Mouse (Mus musculus) limb, embryonic 14.5 days (tissue): ENCODE data around the gene Arsk. TPM values are rescaled to one million over a fixed set of nuclear protein-coding genes. Genes with fewer than 3 reads are reported as not detected.

Experiments used
- ATAC-seq: fragments of 200-750 bp; cut with Nextera tagmentation; 2 replicates; pipeline ENCODE4 v1.8.0; 2017; ENCODE audit warnings: low read depth, moderate number of reproducible peaks, moderate TSS enrichment; ENCODE audit not compliant: low FRiP score
- DNase-seq: peaks from one replicate; pipeline ENCODE4 v3.0.0-alpha.2; 2015; ENCODE audit warnings: low spot score
- H3K27ac ChIP-seq: fragments of 300-500 bp; sonication (generic); replicated peaks from 2 replicates; pipeline ENCODE4 v1.5.1; 2014; ENCODE audit warnings: low read depth, mild to moderate bottlenecking, low read length, moderate library complexity, mixed read lengths
- H3K27me3 ChIP-seq: fragments of 300-500 bp; sonication (generic); 2 replicates; pipeline ENCODE4 v1.6.1; 2014; ENCODE audit warnings: low read length, mixed read lengths; ENCODE audit not compliant: control insufficient read depth, insufficient read depth
- H3K36me3 ChIP-seq: fragments of 300-500 bp; sonication (generic); 2 replicates; pipeline ENCODE4 v1.6.1; 2014; ENCODE audit warnings: mild to moderate bottlenecking, low read length, moderate library complexity, mixed read lengths; ENCODE audit not compliant: control insufficient read depth, insufficient read depth
- H3K4me1 ChIP-seq: fragments of 300-500 bp; sonication (generic); 2 replicates; pipeline ENCODE4 v1.6.1; 2014; ENCODE audit warnings: antibody characterized with exemption, low read length, mixed read lengths; ENCODE audit not compliant: control insufficient read depth, insufficient read depth
- H3K4me2 ChIP-seq: fragments of 300-500 bp; sonication (generic); replicated peaks from 2 replicates; pipeline ENCODE4 v1.6.1; 2014; ENCODE audit warnings: low read depth, mild to moderate bottlenecking, low read length, moderate library complexity; ENCODE audit not compliant: severe bottlenecking
- H3K4me3 ChIP-seq: fragments of 300-500 bp; sonication (generic); replicated peaks from 2 replicates; pipeline ENCODE4 v1.5.1; 2014; ENCODE audit warnings: low read length
- H3K9ac ChIP-seq: fragments of 300-500 bp; sonication (generic); 2 replicates; pipeline ENCODE4 v1.6.1; 2014; ENCODE audit warnings: mild to moderate bottlenecking, low read depth, low read length, moderate library complexity; ENCODE audit not compliant: severe bottlenecking
- H3K9me3 ChIP-seq: fragments of 300-500 bp; sonication (generic); 2 replicates; pipeline ENCODE4 v1.6.1; 2016; ENCODE audit warnings: low read length; ENCODE audit not compliant: control insufficient read depth
- POLR2A ChIP-seq: fragments of 200-500 bp; IDR thresholded peaks from 2 replicates; pipeline ENCODE4 v1.8.0; 2012; ENCODE audit warnings: inconsistent platforms, mild to moderate bottlenecking, moderate library complexity, borderline replicate concordance; ENCODE audit not compliant: insufficient read depth, insufficient read length; ENCODE audit errors: extremely low read depth
- WGBS: fragments of 180-500 bp; shearing (Covaris S2); extraction: QIAGEN DNeasy Blood & Tissue Kit; methylation state at CpG from one replicate; pipeline ENCODE4 v1.1.7; 2014; 5-methylcytosine and 5-hydroxymethylcytosine counted together
- polyA plus RNA-seq, 2 experiments: library from polyadenylated mRNA; depleted of rRNA in 1 of 2; stranded (reverse) in 1 of 2; unstranded in 1 of 2; fragments of >200 nt; fragmentation: Nextera tagmentation in 1 of 2; extraction: Ambion mirVana in 1 of 2; gene quantifications; 2 replicates each; pipeline versions ENCODE4 v1.2.1 to v1.2.3; 2012 to 2014

Gene Arsk
- polyA plus RNA-seq, 2 experiments, result 8.9 to 10.4 TPM

GRCm38 (mm10) chr13:76014511-76014910 is 83.9 kb downstream of the Arsk start:
- Histone ChIP-seq H3K9me3 (no peaks in the 10 kb centered on the region), H3K4me1 (peaks cover 4% of the 10 kb centered on the region), H3K4me2 (no peak overlapping the region), H3K27ac (no peak overlapping the region), H3K36me3 (no peaks in the 10 kb centered on the region; the same call in 1 of the 2 replicates), H3K9ac (no peak overlapping the region), H3K27me3 (no peaks in the 10 kb centered on the region), H3K4me3 (no peak overlapping the region)
- 85% methylated on average over 2 of the region's 2 CpGs for WGBS
- TF ChIP-seq POLR2A, result no peak
- DNase-seq (no peak), ATAC-seq (no peak)

Other genes starting within 250 kb of the Arsk start
- gene Rhobtb3, start 154.7 kb downstream of the Arsk start, polyA plus RNA-seq (2012; rRNA removed), result 30.7 and 31.7 TPM in 2 replicates
- gene Rhobtb3, start 154.7 kb downstream of the Arsk start, polyA plus RNA-seq (2014; fragmentation: Nextera tagmentation; extraction: Ambion mirVana), result 53.3 and 56.7 TPM in 2 replicates
- 0.24 TPM in 1 of 2 replicates, not detected in the other for gene Spata9, start 131.5 kb downstream of the Arsk start, polyA plus RNA-seq (2012; rRNA removed)
- gene Spata9, start 131.5 kb downstream of the Arsk start, polyA plus RNA-seq (2014; fragmentation: Nextera tagmentation; extraction: Ambion mirVana), result 0.28 and 0.50 TPM in 2 replicates
- 8.6 and 11.0 TPM in 2 replicates for gene Rfesd, start 79.9 kb downstream of the Arsk start, polyA plus RNA-seq (2012; rRNA removed)
- 20.6 and 21.3 TPM in 2 replicates for gene Rfesd, start 79.9 kb downstream of the Arsk start, polyA plus RNA-seq (2014; fragmentation: Nextera tagmentation; extraction: Ambion mirVana)
- 0.04 and 0.05 TPM in 2 replicates for gene Gpr150, start 41.7 kb downstream of the Arsk start, polyA plus RNA-seq (2012; rRNA removed)
- gene Gpr150, start 41.7 kb downstream of the Arsk start, polyA plus RNA-seq (2014; fragmentation: Nextera tagmentation; extraction: Ambion mirVana), result 0.08 TPM in 1 of 2 replicates, not detected in the other
- gene Ttc37, start 74 bp upstream of the Arsk start, polyA plus RNA-seq (2012; rRNA removed), result 17.9 and 20.5 TPM in 2 replicates
- 21.5 and 22.3 TPM in 2 replicates for gene Ttc37, start 74 bp upstream of the Arsk start, polyA plus RNA-seq (2014; fragmentation: Nextera tagmentation; extraction: Ambion mirVana)
- gene Fam81b, start 206.4 kb upstream of the Arsk start, polyA plus RNA-seq (2012; rRNA removed), result not detected in 2 replicates
- gene Fam81b, start 206.4 kb upstream of the Arsk start, polyA plus RNA-seq (2014; fragmentation: Nextera tagmentation; extraction: Ambion mirVana), result not detected in 2 replicates